Mouse (Mus musculus): ENCODE measurements around the gene Kiss1. TPM values are rescaled to one million over a fixed set of nuclear protein-coding genes. Genes with fewer than 3 reads are reported as not detected.

Kiss1 gene
- total and polyA plus RNA-seq, 2 experiments from 2014 or later, result not detected

DNA sequence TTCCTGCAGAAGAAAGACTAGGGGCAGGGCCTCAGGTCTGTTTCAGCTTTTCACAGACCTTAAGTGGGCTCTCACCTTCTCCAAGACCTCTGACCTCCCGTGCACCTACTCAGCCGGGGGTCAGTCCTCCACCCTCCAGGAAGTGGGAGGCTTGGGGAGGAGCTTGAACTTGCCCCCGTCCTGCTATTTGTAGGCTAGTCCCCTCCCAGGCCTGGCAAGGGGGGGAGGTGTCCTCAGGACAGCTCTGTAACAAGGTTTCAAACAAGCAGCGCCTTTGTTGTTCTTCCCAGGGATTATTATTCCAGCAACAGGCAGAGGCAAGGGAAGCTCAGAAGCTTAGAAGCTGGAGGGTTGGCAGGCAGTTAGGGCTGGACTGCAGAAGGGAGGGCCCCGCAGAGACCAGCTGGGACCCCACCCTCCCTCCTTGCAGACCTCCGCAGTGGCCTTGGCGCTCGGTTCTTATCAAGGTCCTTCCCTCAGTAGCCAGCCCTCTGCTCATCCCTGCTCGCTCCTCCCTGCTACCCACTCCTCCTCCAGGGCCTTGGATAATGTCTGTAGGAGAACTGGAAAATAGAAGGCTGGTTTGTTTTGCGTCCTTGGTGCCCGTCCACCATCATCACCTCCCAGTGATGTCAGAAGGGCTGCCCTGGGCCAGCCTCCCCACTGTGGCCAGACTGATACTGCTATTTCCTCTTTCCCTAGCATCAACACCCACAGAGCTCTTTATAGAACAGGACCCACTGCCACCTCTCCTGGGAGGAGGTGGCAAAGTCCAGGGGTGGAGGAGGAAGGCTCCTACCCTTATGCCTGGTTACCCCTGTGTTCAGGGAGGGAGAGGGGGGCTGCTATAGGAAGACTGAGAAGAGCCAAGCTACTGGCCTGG is 46.2 kb downstream of the Kiss1 start:
- 17% methylated on average over 11 of the region's 11 CpGs for WGBS
- H3K9ac ChIP-seq (replicated peaks; ENCODE audit: low read depth, low read length), result no peak overlapping the region
- H3K4me2 ChIP-seq (ENCODE audit: low read depth, low read length), result no peak overlapping the region
- ATAC-seq (ENCODE audit: insufficient read depth, low read depth), result peak; percentile 25; the same call in 1 of the 2 replicates
- H3K4me3 ChIP-seq (ENCODE audit: low read depth, low read length), result no peak overlapping the region
- peaks cover 28% of the 10 kb centered on the region for H3K27me3 ChIP-seq (ENCODE audit: control insufficient read depth, insufficient read depth, low read length)
- no peak for DNase-seq (ENCODE audit: low spot score)
- no peak for TF ChIP-seq CTCF (IDR thresholded peaks at IDR 0.05; ENCODE audit: low read depth)
- no peak for TF ChIP-seq EP300 (IDR thresholded peaks at IDR 0.05; ENCODE audit: low read depth)
- peak overlapping the region; percentile 38; the same call in 1 of the 2 replicates for H3K27ac ChIP-seq (ENCODE audit: low read depth)
- H3K4me1 ChIP-seq (ENCODE audit: control insufficient read depth, insufficient read depth), result peaks cover 29% of the 10 kb centered on the region
- H3K36me3 ChIP-seq (replicated peaks; ENCODE audit: control insufficient read depth, insufficient read depth, low read length), result no peaks in the 10 kb centered on the region
- no peaks in the 10 kb centered on the region for H3K9me3 ChIP-seq (replicated peaks; ENCODE audit: control insufficient read depth, low read length)

DNA sequence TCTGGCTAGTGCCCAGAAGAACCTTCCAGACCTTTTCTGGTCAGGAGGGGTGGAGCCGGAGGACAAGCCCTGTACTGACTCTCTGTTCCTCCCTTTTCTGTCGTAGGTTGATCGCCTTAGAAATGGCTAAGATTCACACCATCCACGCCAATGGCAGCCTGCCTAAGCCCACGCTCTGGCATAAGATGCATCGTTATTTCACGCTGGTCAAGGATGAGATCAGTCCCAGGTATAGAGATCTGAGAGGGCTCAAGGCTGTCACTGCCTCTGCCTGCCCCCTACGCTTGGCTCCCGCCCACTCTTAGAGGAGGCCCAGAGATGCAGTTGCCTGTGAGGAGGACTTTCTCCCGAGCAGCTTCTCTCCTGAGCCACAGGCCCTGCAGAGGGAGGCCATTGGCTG is 47.0 kb downstream of the Kiss1 start:
- Histone ChIP-seq H3K9me3 (replicated peaks; ENCODE audit: control insufficient read depth, low read length) (no peaks in the 10 kb centered on the region), H3K27ac (ENCODE audit: low read depth) (peak overlapping the region; percentile 38; the same call in 1 of the 2 replicates), H3K4me1 (ENCODE audit: control insufficient read depth, insufficient read depth) (peaks cover 23% of the 10 kb centered on the region), H3K4me2 (ENCODE audit: low read depth, low read length) (no peak overlapping the region), H3K27me3 (ENCODE audit: control insufficient read depth, insufficient read depth, low read length) (peaks cover 23% of the 10 kb centered on the region), H3K36me3 (replicated peaks; ENCODE audit: control insufficient read depth, insufficient read depth, low read length) (no peaks in the 10 kb centered on the region), H3K4me3 (ENCODE audit: low read depth, low read length) (no peak overlapping the region), H3K9ac (replicated peaks; ENCODE audit: low read depth, low read length) (no peak overlapping the region)
- DNase-seq (ENCODE audit: low spot score) (no peak), ATAC-seq (ENCODE audit: insufficient read depth, low read depth) (no peak)
- WGBS, result 60% methylated on average over 10 of the region's 10 CpGs
- TF ChIP-seq CTCF (IDR thresholded peaks at IDR 0.05; ENCODE audit: low read depth) (no peak), EP300 (IDR thresholded peaks at IDR 0.05; ENCODE audit: low read depth) (no peak)

GRCm38 (mm10) chr1:133370352-133370751 is 48.7 kb downstream of the Kiss1 start:
- no peak overlapping the region for H3K4me3 ChIP-seq (ENCODE audit: low read depth, low read length)
- no peaks in the 10 kb centered on the region for H3K9me3 ChIP-seq (replicated peaks; ENCODE audit: control insufficient read depth, low read length)
- H3K4me1 ChIP-seq (ENCODE audit: control insufficient read depth, insufficient read depth), result peaks cover 11% of the 10 kb centered on the region; the same call in 1 of the 2 replicates
- H3K4me2 ChIP-seq (ENCODE audit: low read depth, low read length), result no peak overlapping the region
- H3K9ac ChIP-seq (replicated peaks; ENCODE audit: low read depth, low read length), result no peak overlapping the region
- peaks cover 6% of the 10 kb centered on the region; the same call in 1 of the 2 replicates for H3K27me3 ChIP-seq (ENCODE audit: control insufficient read depth, insufficient read depth, low read length)
- H3K27ac ChIP-seq (ENCODE audit: low read depth), result no peak overlapping the region
- TF ChIP-seq CTCF (IDR thresholded peaks at IDR 0.05; ENCODE audit: low read depth) (no peak), EP300 (IDR thresholded peaks at IDR 0.05; ENCODE audit: low read depth) (no peak)
- no peak for DNase-seq (ENCODE audit: low spot score)
- 69% methylated on average over 4 of the region's 4 CpGs for WGBS
- no peaks in the 10 kb centered on the region for H3K36me3 ChIP-seq (replicated peaks; ENCODE audit: control insufficient read depth, insufficient read depth, low read length)
- ATAC-seq (ENCODE audit: insufficient read depth, low read depth), result no peak

- TF ChIP-seq CTCF (IDR thresholded peaks at IDR 0.05; ENCODE audit: low read depth) (no peak), EP300 (IDR thresholded peaks at IDR 0.05; ENCODE audit: low read depth) (no peak)
- Histone ChIP-seq H3K27me3 (ENCODE audit: control insufficient read depth, insufficient read depth, low read length) (no peaks in the 10 kb centered on the region), H3K27ac (ENCODE audit: low read depth) (no peak overlapping the region), H3K9ac (replicated peaks; ENCODE audit: low read depth, low read length) (no peak overlapping the region), H3K4me2 (ENCODE audit: low read depth, low read length) (no peak overlapping the region), H3K4me1 (ENCODE audit: control insufficient read depth, insufficient read depth) (peaks cover 11% of the 10 kb centered on the region; the same call in 1 of the 2 replicates), H3K9me3 (replicated peaks; ENCODE audit: control insufficient read depth, low read length) (no peaks in the 10 kb centered on the region), H3K36me3 (replicated peaks; ENCODE audit: control insufficient read depth, insufficient read depth, low read length) (no peaks in the 10 kb centered on the region), H3K4me3 (ENCODE audit: low read depth, low read length) (no peak overlapping the region)
- 78% methylated on average over 6 of the region's 6 CpGs for WGBS
- DNase-seq (ENCODE audit: low spot score), result no peak
- ATAC-seq (ENCODE audit: insufficient read depth, low read depth), result no peak
Measured at GRCm38 (mm10) chr1:133371431-133371830, 49.8 kb downstream of the Kiss1 start.

DNA sequence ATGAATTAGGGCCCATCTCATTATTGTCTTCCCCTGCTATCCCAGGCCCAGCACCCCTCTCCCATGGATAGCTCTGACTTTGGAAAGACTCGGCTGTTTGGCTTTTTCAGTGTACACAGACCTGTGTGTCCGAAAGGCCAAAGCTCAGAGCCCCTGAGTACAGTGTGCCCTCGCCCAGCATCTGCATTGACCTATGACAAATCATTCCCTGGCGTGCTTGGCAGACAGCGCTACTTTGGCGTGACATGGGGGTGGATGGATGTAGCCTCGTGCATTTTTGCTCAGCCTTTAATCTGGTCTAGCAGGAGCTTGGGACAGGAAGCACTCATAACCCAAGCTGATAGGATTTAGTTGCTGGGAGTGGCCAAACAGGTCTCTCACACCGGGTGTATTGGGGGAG is 50.4 kb downstream of the Kiss1 start:
- Histone ChIP-seq H3K27ac (ENCODE audit: low read depth) (no peak overlapping the region), H3K4me2 (ENCODE audit: low read depth, low read length) (no peak overlapping the region), H3K4me3 (ENCODE audit: low read depth, low read length) (no peak overlapping the region), H3K27me3 (ENCODE audit: control insufficient read depth, insufficient read depth, low read length) (no peaks in the 10 kb centered on the region), H3K9ac (replicated peaks; ENCODE audit: low read depth, low read length) (no peak overlapping the region), H3K36me3 (replicated peaks; ENCODE audit: control insufficient read depth, insufficient read depth, low read length) (no peaks in the 10 kb centered on the region), H3K9me3 (replicated peaks; ENCODE audit: control insufficient read depth, low read length) (no peaks in the 10 kb centered on the region), H3K4me1 (ENCODE audit: control insufficient read depth, insufficient read depth) (peaks cover 11% of the 10 kb centered on the region; the same call in 1 of the 2 replicates)
- WGBS, result 58% methylated on average over 8 of the region's 8 CpGs
- DNase-seq (ENCODE audit: low spot score), result no peak
- TF ChIP-seq CTCF (IDR thresholded peaks at IDR 0.05; ENCODE audit: low read depth) (no peak), EP300 (IDR thresholded peaks at IDR 0.05; ENCODE audit: low read depth) (no peak)
- ATAC-seq (ENCODE audit: insufficient read depth, low read depth), result no peak
